Comparison of ENCODE assay signal across 9 mouse cellular contexts in genomic region chr5:74613491-74614151, GRCm38 (mm10).
DNase-seq lines count a peak whose midpoint lies in the region; ATAC-seq and TF ChIP-seq lines count a peak whose summit lies in the region.
"Had no signal": no experiment of that assay in that cellular context is flagged by ENCODE, and none has a peak within 500 bp of the region (broad histone marks: within the 10 kb centered on the region; RNA-seq: fewer than 3 reads in every experiment).

No protein-coding gene starts in this region.

- H3K79me2 ChIP-seq in heart, adult 2 months (replicated peaks; ENCODE audit: control insufficient read depth, insufficient read depth, low read length), result no peaks in the 10 kb centered on the region

- no peak for TF ChIP-seq POLR2A in heart, adult 2 months (IDR thresholded peaks at IDR 0.05; ENCODE audit: insufficient read depth, low read depth, low read length)
- no peak for TF ChIP-seq POLR2A in small intestine, adult 2 months (IDR thresholded peaks at IDR 0.05; ENCODE audit: low read depth, low read length)

- peak overlapping the region; percentile 38 for H3K27ac ChIP-seq in heart, adult 2 months
- H3K27ac ChIP-seq in small intestine, adult 2 months (ENCODE audit: insufficient read depth, low read depth, low read length), result peak overlapping the region; percentile 37; the same call in 1 of the 2 replicates
- H3K27ac ChIP-seq in kidney, embryonic 15.5 days, result no peak overlapping the region
- H3K27ac ChIP-seq: hindbrain, embryonic 15.5 days had no signal

- no peak overlapping the region for H3K9ac ChIP-seq in heart, adult 2 months (ENCODE audit: low read depth, low read length)
- no peak overlapping the region for H3K9ac ChIP-seq in kidney, embryonic 15.5 days
- H3K9ac ChIP-seq: hindbrain, embryonic 15.5 days had no signal

- 16% methylated on average over 18 of the region's 18 CpGs for WGBS in heart, adult 2 months
- WGBS in small intestine, adult 2 months, result 17% methylated on average over 18 of the region's 18 CpGs
- 47% methylated on average over 18 of the region's 18 CpGs for WGBS in kidney, embryonic 15.5 days

- DNase-seq in heart, adult 11 months, result peak; percentile 95
- no peak for DNase-seq in heart, postnatal 25 days (ENCODE audit: low spot score)
- peak in 1 of 2 experiments; percentile 59 for DNase-seq in heart, adult 2 months
- peak; percentile 6 for DNase-seq in layer of hippocampus, adult 9-10 months (ENCODE audit: low spot score)
- DNase-seq in left cerebral cortex, adult 11 months (ENCODE audit: low spot score), result no peak

- no peak for ATAC-seq in megakaryocyte progenitor cell, adult 5-6 weeks (replicated peaks; ENCODE audit: poor library complexity)
- no peak for ATAC-seq in kidney, embryonic 15.5 days (replicated peaks; ENCODE audit: low FRiP score)

- no peaks in the 10 kb centered on the region for H3K9me3 ChIP-seq in kidney, embryonic 15.5 days (replicated peaks)
- H3K9me3 ChIP-seq: hindbrain, embryonic 15.5 days had no signal

- intact Hi-C loops in heart, postnatal 25 days (cut with DNase I), result loop anchor here (5.0 to 10.0 kb wide), 2 partner anchors 301 to 541 kb away; partner anchors contain the start of gene Pdgfra
- intact Hi-C loops in heart, adult 2 months (cut with DNase I), result no loop called here

- no peak for TF ChIP-seq CTCF in heart, adult 2 months (IDR thresholded peaks at IDR 0.05)
- no peak for TF ChIP-seq CTCF in small intestine, adult 2 months (IDR thresholded peaks at IDR 0.05; ENCODE audit: extremely low read depth, insufficient read length, insufficient replicate concordance, low read depth, low read length)

- H3K36me3 ChIP-seq in heart, adult 2 months (ENCODE audit: control insufficient read depth, insufficient read depth, low read length), result no peaks in the 10 kb centered on the region; the same call in 1 of the 2 replicates
- H3K36me3 ChIP-seq in small intestine, adult 2 months (ENCODE audit: control insufficient read depth, insufficient read depth, low read length), result peaks cover 14% of the 10 kb centered on the region
- no peaks in the 10 kb centered on the region for H3K36me3 ChIP-seq in kidney, embryonic 15.5 days
- H3K36me3 ChIP-seq: hindbrain, embryonic 15.5 days had no signal

- H3K4me1 ChIP-seq in heart, adult 2 months (ENCODE audit: control insufficient read depth, insufficient read depth, low read length), result peaks cover 4% of the 10 kb centered on the region; the same call in 1 of the 2 replicates
- H3K4me1 ChIP-seq in small intestine, adult 2 months (ENCODE audit: control insufficient read depth, insufficient read depth, insufficient read length, low read length), result peaks cover 14% of the 10 kb centered on the region; the same call in 1 of the 2 replicates
- no peaks in the 10 kb centered on the region for H3K4me1 ChIP-seq in kidney, embryonic 15.5 days
- H3K4me1 ChIP-seq: hindbrain, embryonic 15.5 days had no signal

- no peak overlapping the region for H3K4me2 ChIP-seq in kidney, embryonic 15.5 days
- H3K4me2 ChIP-seq: hindbrain, embryonic 15.5 days had no signal

- TF ChIP-seq EP300 in heart, adult 2 months (IDR thresholded peaks at IDR 0.05; ENCODE audit: insufficient read depth, low read depth, low read length), result 0 out of 2 replicates have a peak, but pooled peaks have one; percentile 14

- H3K27me3 ChIP-seq in heart, adult 2 months (ENCODE audit: control insufficient read depth, insufficient read depth, low read length), result no peaks in the 10 kb centered on the region
- no peaks in the 10 kb centered on the region for H3K27me3 ChIP-seq in small intestine, adult 2 months (ENCODE audit: control insufficient read depth, insufficient read depth, low read length)
- no peaks in the 10 kb centered on the region for H3K27me3 ChIP-seq in kidney, embryonic 15.5 days
- H3K27me3 ChIP-seq: hindbrain, embryonic 15.5 days had no signal

- peak overlapping the region; percentile 1; the same call in 1 of the 2 replicates for H3K4me3 ChIP-seq in heart, adult 2 months
- no peak overlapping the region for H3K4me3 ChIP-seq in small intestine, adult 2 months (ENCODE audit: low read depth, low read length)
- no peak overlapping the region for H3K4me3 ChIP-seq in kidney, embryonic 15.5 days (replicated peaks)
- H3K4me3 ChIP-seq: hindbrain, embryonic 15.5 days had no signal

Comparison
In these comparisons a context has a peak if more than half of its experiments do, and no peak if none do; other contexts are left out.
1. DNase-seq: peak in heart, adult 11 months (single experiment) and layer of hippocampus, adult 9-10 months (single experiment); none in heart, postnatal 25 days (single experiment) and left cerebral cortex, adult 11 months (single experiment).